Mouse (Mus musculus) hindbrain, postnatal 0 days (tissue): Measurements from ENCODE around the gene Mad1l1. TPM values are rescaled to one million over a fixed set of nuclear protein-coding genes. Genes with fewer than 3 reads are reported as not detected.
A peak's percentile ranks its signal among the peaks of the same experiment; 100 is the strongest.
"Not testable (repeated sequence)": the region's sequence is repeated elsewhere in the genome, so short reads cannot be mapped to it uniquely, and the experiment has no call there.

Source experiments
- ATAC-seq: fragments of 200-750 bp; cut with Nextera tagmentation; 2 replicates; pipeline ENCODE4 v1.8.0; 2017; ENCODE audit warnings: mild to moderate bottlenecking, moderate TSS enrichment, moderate library complexity
- DNase-seq: peaks from one replicate; pipeline ENCODE4 v3.0.0-alpha.2; 2015; ENCODE audit warnings: low spot score
- H3K27ac ChIP-seq: fragments of 300-500 bp; sonication (generic); 2 replicates; pipeline ENCODE4 v1.5.1; 2014; ENCODE audit warnings: mild to moderate bottlenecking
- H3K27me3 ChIP-seq: fragments of 300-500 bp; sonication (generic); 2 replicates; pipeline ENCODE4 v1.6.1; 2014; ENCODE audit warnings: low read length, mixed read lengths; ENCODE audit not compliant: insufficient read depth
- H3K36me3 ChIP-seq: fragments of 300-500 bp; sonication (generic); 2 replicates; pipeline ENCODE4 v1.6.1; 2014; ENCODE audit warnings: low read length, mixed read lengths; ENCODE audit not compliant: insufficient read depth
- H3K4me1 ChIP-seq: fragments of 300-500 bp; sonication (generic); 2 replicates; pipeline ENCODE4 v1.6.1; 2014; ENCODE audit warnings: antibody characterized with exemption, low read length, mixed read lengths; ENCODE audit not compliant: insufficient read depth
- H3K4me2 ChIP-seq: fragments of 300-500 bp; sonication (generic); 2 replicates; pipeline ENCODE4 v1.6.1; 2014; ENCODE audit warnings: low read depth, mild to moderate bottlenecking, low read length, moderate library complexity, mixed read lengths
- H3K4me3 ChIP-seq: fragments of 300-500 bp; sonication (generic); 2 replicates; pipeline ENCODE4 v1.5.1; 2014; ENCODE audit warnings: low read length
- H3K9ac ChIP-seq: fragments of 300-500 bp; sonication (generic); replicated peaks from 2 replicates; pipeline ENCODE4 v1.6.1; 2014; ENCODE audit warnings: mild to moderate bottlenecking, low read length, moderate library complexity, mixed read lengths
- H3K9me3 ChIP-seq: fragments of 300-500 bp; sonication (generic); 2 replicates; pipeline ENCODE4 v1.6.1; 2016; ENCODE audit warnings: low read length, mixed read lengths
- CTCF ChIP-seq: IDR thresholded peaks from 2 replicates; pipeline ENCODE4 v1.5.1; 2016; ENCODE audit warnings: antibody characterized with exemption, control low read depth, low read depth
- WGBS: fragments of 180-500 bp; shearing (Covaris S2); extraction: QIAGEN DNeasy Blood & Tissue Kit; methylation state at CpG from one replicate; pipeline ENCODE4 v1.1.7; 2014; 5-methylcytosine and 5-hydroxymethylcytosine counted together
- polyA plus RNA-seq: library from polyadenylated mRNA; unstranded; fragments of >200 nt; fragmentation: Nextera tagmentation; extraction: Ambion mirVana; gene quantifications from 2 replicates; pipeline ENCODE4 v1.2.1, GENCODE M21; 2015
- total RNA-seq: library from RNA; depleted of rRNA; stranded (reverse); fragments of >200 nt; gene quantifications from 2 replicates; pipeline ENCODE4 v1.2.3, GENCODE M21; 2014; rRNA removed

Gene Mad1l1
- total RNA-seq (18.6 and 29.1 TPM in 2 replicates), polyA plus RNA-seq (27.2 and 30.9 TPM in 2 replicates)

DNA sequence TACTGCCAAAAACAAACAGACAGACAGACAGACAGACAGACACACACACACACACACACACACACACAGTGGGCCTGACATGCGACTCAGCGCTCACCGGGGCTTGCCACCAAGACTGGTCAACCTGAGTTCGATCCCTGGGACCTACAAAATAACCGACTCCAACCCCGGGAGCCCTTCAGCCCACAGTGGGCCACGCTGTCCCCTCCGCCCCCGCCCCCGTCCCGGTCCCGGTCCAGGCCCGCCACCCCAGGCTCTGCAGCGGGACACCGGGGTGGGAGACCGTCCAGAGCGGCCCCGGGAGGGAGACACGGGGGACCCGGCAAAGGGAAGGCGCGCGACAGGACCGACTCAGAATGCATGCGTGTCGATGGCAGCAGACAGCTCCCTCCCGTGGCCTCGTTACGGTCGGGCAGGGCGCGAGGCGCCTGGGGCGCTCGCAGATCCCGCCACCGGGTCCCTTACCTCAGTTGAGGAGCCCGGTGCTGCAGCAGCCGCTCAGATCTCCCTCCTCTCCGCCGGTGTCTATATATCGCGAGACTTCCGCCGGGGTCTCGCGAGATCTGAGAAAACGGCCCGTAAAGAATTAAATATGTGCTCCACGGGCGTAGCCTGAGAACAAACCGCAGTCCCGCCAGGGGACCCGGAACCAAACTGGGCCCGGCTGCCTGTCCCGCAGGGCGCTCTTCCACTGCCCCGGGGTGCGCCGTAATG is at the start of gene Mad1l1, which contains the start of gene Nudt1:
TSS of gene Mad1l1 (minus strand) at position 511 of the 714 bp plus-strand sequence.
TSS of gene Nudt1 (plus strand) at position 615 of the 714 bp plus-strand sequence.
- ATAC-seq, result peak; percentile 94
- WGBS, result under 1% methylated on average over 60 of the region's 60 CpGs

DNA sequence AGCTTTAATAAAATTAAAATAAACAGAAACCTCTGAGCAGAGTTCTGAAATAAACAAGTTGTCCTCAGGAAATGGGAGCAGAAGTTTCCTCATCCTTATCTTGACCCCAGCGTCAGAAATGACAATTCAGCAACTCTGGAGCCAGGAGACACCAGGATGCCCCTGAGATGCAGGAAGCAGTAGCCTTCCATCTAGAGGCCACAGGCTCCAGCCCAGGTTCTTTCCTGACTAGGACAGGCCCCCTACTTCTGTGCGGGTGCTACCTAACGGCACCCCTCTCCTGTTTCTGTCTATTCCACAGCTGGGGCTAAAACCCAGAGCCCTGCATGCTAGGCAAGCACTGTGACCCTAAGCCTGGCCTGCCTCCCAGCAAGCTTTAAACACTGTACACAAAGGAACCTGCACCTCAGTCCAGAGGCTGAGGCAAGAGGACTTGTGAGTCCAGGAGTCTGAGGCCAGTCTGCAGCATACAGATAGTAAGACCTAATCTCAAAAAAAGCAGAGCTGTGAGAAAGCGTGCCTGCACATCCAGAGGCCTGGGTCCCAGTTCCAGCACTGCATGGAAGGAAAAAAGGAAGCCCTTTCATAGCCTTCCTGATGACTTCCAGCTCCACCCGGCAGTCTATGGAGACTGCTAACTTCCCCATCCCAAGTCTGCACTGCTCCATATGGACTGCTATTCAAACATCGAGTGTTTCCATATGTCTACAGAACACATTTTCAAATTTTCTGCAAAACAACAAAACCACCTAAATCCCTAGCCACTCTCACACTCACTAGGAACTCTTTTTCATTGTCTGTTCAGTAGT is 49.3 kb upstream of the Mad1l1 start:
- Histone ChIP-seq H3K27ac (no peak overlapping the region), H3K27me3 (no peaks in the 10 kb centered on the region), H3K4me2 (no peak overlapping the region), H3K36me3 (no peaks in the 10 kb centered on the region), H3K4me3 (no peak overlapping the region), H3K9ac (no peak overlapping the region), H3K4me1 (no peaks in the 10 kb centered on the region), H3K9me3 (no peaks in the 10 kb centered on the region)
- DNase-seq (no peak), ATAC-seq (no peak)
- TF ChIP-seq CTCF, result no peak
- WGBS, result 80% methylated on average over 6 of the region's 6 CpGs

More for the DNA sequence above, at the start of gene Mad1l1, which contains the start of gene Nudt1:
- Histone ChIP-seq H3K27ac (peak within 1 kb of the TSS; percentile 85), H3K4me2 (peak within 1 kb of the TSS; percentile 94), H3K4me1 (peaks cover 6% of the 10 kb centered on the region; the same call in 1 of the 2 replicates), H3K9ac (peak within 1 kb of the TSS; percentile 95), H3K27me3 (no peaks in the 10 kb centered on the region), H3K9me3 (no peaks in the 10 kb centered on the region), H3K36me3 (no peaks in the 10 kb centered on the region), H3K4me3 (peak within 1 kb of the TSS; percentile 96)
- TF ChIP-seq CTCF, result peak; percentile 15
- peak; percentile 96 for DNase-seq

DNA sequence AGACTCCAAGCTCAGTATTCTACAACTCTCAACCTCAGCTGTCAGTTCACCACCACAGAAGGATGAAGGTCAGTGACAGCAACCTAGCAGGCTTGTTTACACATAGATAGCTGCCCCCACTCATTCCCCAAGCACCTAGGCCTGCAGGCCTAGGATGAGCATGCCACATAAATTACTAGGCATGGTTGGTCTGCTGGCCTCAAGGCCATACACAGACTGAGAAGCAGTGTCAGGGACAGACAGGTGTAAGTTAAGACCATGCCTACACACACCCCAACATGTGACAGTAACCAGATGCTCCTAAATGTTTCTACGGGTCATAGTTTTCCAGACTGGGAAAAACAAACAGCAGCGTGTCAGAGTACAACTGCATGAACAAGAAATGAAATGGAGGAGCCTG is 48.1 kb upstream of the Mad1l1 start:
- DNase-seq, result no peak
- Histone ChIP-seq H3K27me3 (no peaks in the 10 kb centered on the region), H3K36me3 (no peaks in the 10 kb centered on the region), H3K4me1 (no peaks in the 10 kb centered on the region), H3K4me2 (no peak overlapping the region), H3K27ac (no peak overlapping the region), H3K9me3 (no peaks in the 10 kb centered on the region), H3K4me3 (no peak overlapping the region), H3K9ac (no peak overlapping the region)
- no peak for ATAC-seq
- no peak for TF ChIP-seq CTCF
- WGBS, result 89% methylated on average over 2 of the region's 2 CpGs

DNA sequence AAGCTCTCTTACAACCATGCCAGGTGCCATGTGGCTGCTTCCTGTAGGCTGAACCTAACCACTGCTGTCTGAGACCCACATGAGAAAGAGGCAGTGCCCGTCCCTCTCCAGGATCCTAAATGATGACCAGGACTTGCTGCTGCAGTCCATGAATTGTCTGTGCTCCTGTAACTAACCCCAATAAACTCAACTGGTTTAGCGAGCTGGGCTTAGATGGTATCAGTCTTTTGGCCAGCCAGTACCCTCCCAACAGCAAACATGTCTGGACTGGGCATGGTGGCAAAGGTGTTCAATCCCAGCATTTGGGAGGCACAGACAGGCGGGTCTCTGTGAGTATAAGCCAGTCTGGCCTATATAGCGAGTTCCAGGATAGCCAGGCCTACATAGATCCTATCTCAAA is 47.6 kb upstream of the Mad1l1 start:
- Histone ChIP-seq H3K4me1 (no peaks in the 10 kb centered on the region), H3K27ac (no peak overlapping the region), H3K4me3 (no peak overlapping the region), H3K4me2 (no peak overlapping the region), H3K36me3 (no peaks in the 10 kb centered on the region), H3K27me3 (no peaks in the 10 kb centered on the region), H3K9me3 (no peaks in the 10 kb centered on the region), H3K9ac (no peak overlapping the region)
- no peak for DNase-seq
- no peak for ATAC-seq
- 90% methylated on average over 4 of the region's 4 CpGs for WGBS
- TF ChIP-seq CTCF, result no peak

DNA sequence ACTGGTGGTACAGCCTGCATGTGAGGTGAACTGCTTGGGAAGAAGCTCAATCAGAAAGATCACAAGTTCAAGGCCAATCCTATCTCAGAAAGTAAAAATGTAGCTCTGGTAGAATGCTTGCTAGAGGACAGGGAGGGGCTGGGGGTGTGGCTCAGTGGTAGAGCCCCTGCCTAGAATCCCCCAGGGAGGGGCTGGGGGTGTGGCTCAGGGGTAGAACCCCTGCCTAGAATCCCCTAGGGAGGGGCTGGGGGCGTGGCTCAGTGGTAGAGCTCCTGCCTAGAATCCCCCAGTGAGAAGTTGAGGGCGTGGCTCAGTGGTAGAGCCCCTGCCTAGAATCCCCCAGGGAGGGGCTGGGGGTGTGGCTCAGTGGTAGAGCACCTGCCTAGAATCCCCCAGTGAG is 46.8 kb upstream of the Mad1l1 start:
- not testable (repeated sequence) for ATAC-seq, H3K4me1 ChIP-seq, H3K27ac ChIP-seq

DNA sequence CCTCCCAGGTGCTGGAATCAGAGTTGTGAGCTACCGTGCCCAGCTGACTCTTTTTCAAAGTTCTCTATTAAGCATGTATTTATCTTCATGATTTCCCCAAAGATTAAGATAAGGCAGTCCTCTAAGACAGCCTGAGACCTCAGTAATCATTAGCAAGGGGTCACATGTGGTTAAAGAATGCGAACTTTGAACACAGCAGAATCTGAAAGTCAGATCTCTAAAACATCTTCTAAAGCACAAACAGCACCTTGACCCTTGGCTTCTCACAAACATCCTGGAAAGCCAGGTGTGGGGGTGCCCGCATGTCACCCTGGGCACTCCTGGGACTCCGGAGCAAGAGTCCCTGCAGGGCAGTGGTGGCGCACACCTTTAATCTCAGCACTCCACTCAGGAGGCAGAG is 43.1 kb upstream of the Mad1l1 start:
- 98% methylated on average over 5 of the region's 5 CpGs for whole genome bisulfite sequencing
- no peaks in the 10 kb centered on the region for H3K27me3 ChIP-seq
- no peaks in the 10 kb centered on the region for H3K36me3 ChIP-seq
- no peak for TF ChIP-seq CTCF
- no peak overlapping the region for H3K9ac ChIP-seq
- H3K4me1 ChIP-seq, result no peaks in the 10 kb centered on the region
- H3K4me2 ChIP-seq, result no peak overlapping the region
- H3K4me3 ChIP-seq, result no peak overlapping the region
- H3K9me3 ChIP-seq, result no peaks in the 10 kb centered on the region
- DNase-seq, result no peak
- no peak for ATAC-seq
- H3K27ac ChIP-seq, result no peak overlapping the region

More for the DNA sequence above, 46.8 kb upstream of the Mad1l1 start:
- not testable (repeated sequence) for H3K9me3 ChIP-seq, DNase-seq, H3K36me3 ChIP-seq, H3K4me3 ChIP-seq, H3K9ac ChIP-seq, H3K27me3 ChIP-seq, H3K4me2 ChIP-seq
- WGBS, result 96% methylated on average over 2 of the region's 2 CpGs
